Mouse (Mus musculus): ENCODE data around the gene Cracr2a.
A peak's percentile ranks its signal among the peaks of the same experiment; 100 is the strongest.

Gene Cracr2a

GRCm38 (mm10) chr6:127565951-127566732, 5.0 kb downstream of the Cracr2a start:
- DNase-seq (ENCODE audit: low spot score in 2 of 2), result no peak

GRCm38 (mm10) chr6:127571849-127572550, 10.9 kb downstream of the Cracr2a start:
- DNase-seq (ENCODE audit: low spot score in 2 of 2), result no peak

GRCm38 (mm10) chr6:127573779-127574463, 12.8 kb downstream of the Cracr2a start:
- no peak for DNase-seq (ENCODE audit: low spot score in 2 of 2)

- DNase-seq (ENCODE audit: low spot score in 2 of 2), result no peak
Observed at GRCm38 (mm10) chr6:127575194-127575593, 14.1 kb downstream of the Cracr2a start.

- DNase-seq (ENCODE audit: low spot score in 2 of 2), result no peak
Observed at GRCm38 (mm10) chr6:127577688-127578087, 16.6 kb downstream of the Cracr2a start.

GRCm38 (mm10) chr6:127578316-127578715, 17.2 kb downstream of the Cracr2a start:
- DNase-seq (ENCODE audit: low spot score in 2 of 2), result no peak

GRCm38 (mm10) chr6:127578810-127579209, 17.7 kb downstream of the Cracr2a start:
- DNase-seq (ENCODE audit: low spot score in 2 of 2), result no peak

- DNase-seq (ENCODE audit: low spot score in 2 of 2), result peak; percentile 38 to 42
Observed at GRCm38 (mm10) chr6:127581915-127582314, 20.8 kb downstream of the Cracr2a start.

- DNase-seq (ENCODE audit: low spot score in 2 of 2), result peak; percentile 80 to 89
Observed at GRCm38 (mm10) chr6:127582391-127583176, 21.4 kb downstream of the Cracr2a start.

GRCm38 (mm10) chr6:127591467-127591866, 30.3 kb downstream of the Cracr2a start:
- DNase-seq (ENCODE audit: low spot score in 2 of 2), result no peak

GRCm38 (mm10) chr6:127593487-127593886, 32.3 kb downstream of the Cracr2a start:
- DNase-seq (ENCODE audit: low spot score in 2 of 2), result peak; percentile 34 to 40

GRCm38 (mm10) chr6:127599280-127599679, 38.1 kb downstream of the Cracr2a start:
- no peak for DNase-seq (ENCODE audit: low spot score in 2 of 2)

- DNase-seq (ENCODE audit: low spot score in 2 of 2), result no peak
Observed at GRCm38 (mm10) chr6:127605067-127606025, 44.2 kb downstream of the Cracr2a start.

- no peak for DNase-seq (ENCODE audit: low spot score in 2 of 2)
Observed at GRCm38 (mm10) chr6:127609673-127610072, 48.5 kb downstream of the Cracr2a start.

GRCm38 (mm10) chr6:127611216-127611615, 50.1 kb downstream of the Cracr2a start:
- DNase-seq (ENCODE audit: low spot score in 2 of 2), result no peak

- no peak for DNase-seq (ENCODE audit: low spot score in 2 of 2)
Observed at GRCm38 (mm10) chr6:127614083-127614984, 53.2 kb downstream of the Cracr2a start.

GRCm38 (mm10) chr6:127616623-127617022, 55.5 kb downstream of the Cracr2a start:
- DNase-seq (ENCODE audit: low spot score in 2 of 2), result no peak

GRCm38 (mm10) chr6:127617258-127618025, 56.3 kb downstream of the Cracr2a start:
- DNase-seq (ENCODE audit: low spot score in 2 of 2), result peak in 1 of 2 experiments; percentile 32

- no peak for DNase-seq (ENCODE audit: low spot score in 2 of 2)
Observed at GRCm38 (mm10) chr6:127618686-127619085, 57.5 kb downstream of the Cracr2a start.

Data from thymus, postnatal 10 days (tissue).